Mouse (Mus musculus): Measurements from ENCODE around the gene Olfr878.

The Olfr878 gene

DNA sequence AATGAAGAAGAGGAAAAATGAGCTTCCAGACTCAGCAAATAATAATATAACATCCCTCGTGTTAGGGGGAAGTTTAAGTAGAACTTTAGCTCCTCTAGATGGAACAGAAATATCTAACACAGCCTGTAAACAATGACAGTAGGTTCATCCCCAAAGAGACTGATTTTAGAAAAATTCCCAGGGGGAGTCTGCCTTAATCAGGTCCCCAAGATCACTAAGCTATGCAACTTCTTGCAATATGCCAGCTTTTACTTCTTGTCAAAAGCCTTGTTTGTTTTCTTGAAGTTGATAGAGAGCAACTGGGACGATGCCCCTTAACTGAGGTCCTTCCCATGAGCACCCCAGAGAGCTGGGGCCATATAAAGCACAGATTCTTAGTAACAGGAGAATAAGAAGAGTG lies at the start of gene Olfr878:
Olfr878 (plus strand) TSS at position 301 of the 400 bp plus-strand sequence.
- in situ Hi-C loops (cut with MboI, MseI) = no loop called here

GRCm38 (mm10) chr9:37870246-37870645 lies 47.4 kb upstream of the Olfr878 start:
- in situ Hi-C loops (cut with MboI, MseI) = no loop called here

- in situ Hi-C loops (cut with MboI, MseI) = no loop called here
These were observed 46.5 kb upstream of the Olfr878 start for GRCm38 (mm10) chr9:37871097-37871496.

DNA sequence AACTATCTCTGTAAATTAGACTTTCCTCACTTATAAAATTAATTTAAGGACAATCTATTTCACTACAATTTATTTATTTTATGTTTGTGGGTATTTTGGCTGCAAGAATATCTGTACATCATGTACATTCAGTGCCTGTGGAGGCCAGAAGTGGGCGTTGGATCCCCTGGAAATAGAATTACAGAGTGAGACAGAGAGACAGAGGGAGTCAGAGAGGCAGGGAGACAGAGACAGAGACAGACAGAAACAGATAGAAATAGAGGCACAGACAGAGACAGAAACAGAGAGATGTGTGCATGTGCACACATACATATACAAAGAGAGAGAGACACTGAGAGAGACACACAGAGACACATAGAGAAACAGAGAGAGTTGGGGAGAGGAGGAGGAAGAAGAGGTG lies 46.1 kb upstream of the Olfr878 start:
- in situ Hi-C loops (cut with MboI, MseI) = no loop called here

GRCm38 (mm10) chr9:37890960-37891359 lies 26.7 kb upstream of the Olfr878 start:
- in situ Hi-C loops (cut with MboI, MseI) = no loop called here

DNA sequence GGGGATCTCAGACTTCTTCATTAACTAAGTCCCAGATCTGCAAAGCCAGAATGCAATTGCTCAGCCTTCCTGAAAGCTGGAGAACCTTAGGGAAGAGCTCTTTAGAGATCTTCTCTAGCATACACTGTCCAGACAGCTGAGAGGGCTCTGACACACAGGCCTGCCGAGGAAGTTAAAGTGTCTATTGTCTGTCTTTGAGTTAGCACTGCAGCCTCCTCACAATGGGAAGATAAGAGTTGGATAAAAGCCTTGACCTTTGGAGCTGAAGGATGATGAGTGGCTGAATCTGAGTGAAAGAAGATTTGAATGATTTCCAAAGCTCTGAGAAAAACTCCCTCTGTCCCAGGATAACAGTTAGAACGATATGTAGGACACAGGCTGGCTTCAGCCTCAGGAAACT lies 21.0 kb upstream of the Olfr878 start, which contains the start of gene Olfr145:
Olfr145 (plus strand) TSS at position 64 of the 400 bp plus-strand sequence.
- in situ Hi-C loops (cut with MboI, MseI) = no loop called here

- in situ Hi-C loops (cut with MboI, MseI) = no loop called here
These were observed 12.1 kb upstream of the Olfr878 start for GRCm38 (mm10) chr9:37905555-37905954.

- in situ Hi-C loops (cut with MboI, MseI) = no loop called here
These were observed 378 bp downstream of the Olfr878 start for GRCm38 (mm10) chr9:37918018-37918417.

GRCm38 (mm10) chr9:37924194-37924593 lies 6.6 kb downstream of the Olfr878 start:
- in situ Hi-C loops (cut with MboI, MseI) = loop anchor here (10.0 kb wide), 2 partner anchors 229 to 519 kb away; partner anchors contain the start of gene Robo4

DNA sequence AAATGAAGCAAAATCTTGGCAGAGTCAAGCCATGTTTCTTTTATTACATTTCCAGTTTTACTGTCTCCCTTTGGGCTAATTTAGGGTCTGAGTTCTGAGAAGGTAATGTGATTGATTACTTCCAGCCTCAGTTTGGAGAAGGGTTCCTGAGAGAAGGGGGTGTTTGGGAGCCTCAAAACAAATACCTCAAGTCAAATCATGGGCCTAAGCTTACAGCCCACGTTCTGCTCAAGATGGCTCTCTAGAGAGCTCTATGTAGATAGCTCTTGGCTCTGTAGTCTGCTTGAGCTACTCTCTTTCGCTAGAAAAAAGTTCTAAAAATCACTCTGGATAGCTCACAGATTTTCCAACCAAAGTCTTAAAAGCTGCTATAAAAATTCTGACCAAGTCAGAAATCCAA lies 7.8 kb downstream of the Olfr878 start:
- in situ Hi-C loops (cut with MboI, MseI) = loop anchor here (10.0 kb wide), 2 partner anchors 231 to 521 kb away; partner anchors contain the start of gene Robo4

DNA sequence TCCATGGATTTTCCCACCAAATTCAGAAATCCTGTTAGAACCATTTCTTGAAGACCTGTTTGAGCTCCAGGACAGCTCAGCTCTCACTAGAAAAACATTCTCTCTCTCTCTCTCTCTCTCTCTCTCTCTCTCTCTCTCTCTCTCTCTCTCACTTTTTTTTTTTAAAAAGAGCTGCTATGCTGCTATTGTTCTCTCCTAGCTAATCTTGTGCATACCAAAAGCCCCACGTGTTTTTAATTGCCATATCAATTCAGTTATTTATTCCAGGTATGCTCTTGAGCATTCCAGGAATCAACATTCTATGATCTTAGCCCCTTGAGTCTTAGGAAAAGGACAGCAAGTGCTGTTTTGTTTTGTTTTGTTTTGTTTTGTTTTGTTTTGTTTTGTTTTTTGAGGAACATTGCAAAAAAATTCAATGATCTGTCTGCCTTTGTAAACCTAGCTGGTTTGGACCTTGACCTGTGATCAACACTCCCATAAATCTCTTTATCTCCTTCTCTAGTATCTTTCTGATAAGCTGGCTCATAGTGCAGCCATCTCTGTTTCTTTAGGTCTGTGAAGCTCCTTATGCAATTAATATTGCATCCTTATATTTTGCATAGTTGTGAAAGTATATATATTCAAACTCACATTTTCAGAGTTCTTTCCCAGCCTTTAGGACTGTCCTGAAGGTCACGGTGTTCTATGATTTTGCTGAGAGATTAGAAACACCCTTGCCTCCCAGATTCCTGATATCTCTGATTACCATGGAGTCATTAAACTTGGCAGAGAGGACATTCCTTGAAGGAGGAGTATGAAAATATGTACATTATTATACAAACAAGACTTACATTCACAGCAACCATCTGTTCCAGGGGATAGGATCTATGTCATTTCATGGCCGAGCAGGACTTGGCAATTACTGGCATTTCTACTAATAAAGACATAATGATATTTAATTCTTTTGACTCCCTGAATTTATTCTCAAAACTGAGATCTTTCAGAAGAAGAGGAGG lies 8.7 kb downstream of the Olfr878 start:
- in situ Hi-C loops (cut with MboI, MseI) = loop anchor here (10.0 kb wide), 2 partner anchors 232 to 522 kb away; partner anchors contain the start of gene Robo4

- in situ Hi-C loops (cut with MboI, MseI) = no loop called here
These were observed 14.9 kb downstream of the Olfr878 start for GRCm38 (mm10) chr9:37932519-37932918.

GRCm38 (mm10) chr9:37934146-37934545 lies 16.5 kb downstream of the Olfr878 start:
- in situ Hi-C loops (cut with MboI, MseI) = no loop called here

GRCm38 (mm10) chr9:37941167-37941566 lies 23.5 kb downstream of the Olfr878 start:
- in situ Hi-C loops (cut with MboI, MseI) = no loop called here
